Mouse (Mus musculus) ES-E14 (cell line): ENCODE results near the gene Epha1. TPM values are rescaled to one million over a fixed set of nuclear protein-coding genes. Genes with fewer than 3 reads are reported as not detected.

Source experiments
- DNase-seq: peaks from one replicate; pipeline ENCODE4 v3.0.0-alpha.2; 2013; ENCODE audit warnings: low read depth, low spot score
- H3K27ac ChIP-seq: 2 replicates; pipeline ENCODE4 v1.5.1; 2012; ENCODE audit warnings: low read depth, mild to moderate bottlenecking, low read length, moderate library complexity, mixed read lengths; ENCODE audit not compliant: poor library complexity, insufficient read depth, severe bottlenecking
- H3K36me3 ChIP-seq: 2 replicates; pipeline ENCODE4 v1.6.1; 2012; ENCODE audit warnings: mild to moderate bottlenecking, low read length, moderate library complexity, mixed read lengths; ENCODE audit not compliant: control insufficient read depth, poor library complexity, insufficient read depth, severe bottlenecking
- H3K4me1 ChIP-seq, 2 experiments: fragments of 150-350 bp in 1 of 2; sonication (generic) in 1 of 2; 2 replicates each; pipeline ENCODE4 v1.6.1; 2012; ENCODE audit warnings: low read length in 2 of 2, mild to moderate bottlenecking in 1 of 2, mixed read lengths in 1 of 2; ENCODE audit not compliant: control insufficient read depth in 2 of 2, insufficient read depth in 2 of 2, poor library complexity in 1 of 2
- H3K4me3 ChIP-seq, 2 experiments: fragments of 150-350 bp in 1 of 2; sonication (generic) in 1 of 2; 2 replicates each; pipeline ENCODE4 v1.5.1; 2012; ENCODE audit warnings: low read length in 2 of 2, low read depth in 1 of 2, mild to moderate bottlenecking in 1 of 2, mixed read lengths in 1 of 2; ENCODE audit not compliant: insufficient read depth in 1 of 2, poor library complexity in 1 of 2, severe bottlenecking in 1 of 2
- H3K9ac ChIP-seq: 2 replicates; pipeline ENCODE4 v1.6.1; 2012; ENCODE audit warnings: low read depth, mild to moderate bottlenecking, low read length, mixed read lengths; ENCODE audit not compliant: poor library complexity, insufficient read depth, severe bottlenecking
- H3K9me3 ChIP-seq: fragments of 150-350 bp; sonication (generic); 2 replicates; pipeline ENCODE4 v1.6.1; 2012; ENCODE audit warnings: low read depth, mild to moderate bottlenecking, low read length; ENCODE audit not compliant: control insufficient read depth, insufficient read depth
- CHD2 ChIP-seq: IDR thresholded peaks from 2 replicates; pipeline ENCODE4 v1.6.1; 2014; ENCODE audit warnings: mild to moderate bottlenecking, low read depth, low read length, inconsistent platforms
- HCFC1 ChIP-seq: IDR thresholded peaks from 2 replicates; pipeline ENCODE4 v1.6.1; 2012; ENCODE audit warnings: low read length, inconsistent platforms, borderline replicate concordance; ENCODE audit not compliant: insufficient read depth
- MAFK ChIP-seq: IDR thresholded peaks from 2 replicates; pipeline ENCODE4 v1.6.1; 2014; ENCODE audit warnings: mild to moderate bottlenecking, low read depth, low read length, inconsistent platforms; ENCODE audit not compliant: insufficient read depth
- ZC3H11A ChIP-seq: IDR thresholded peaks from 2 replicates; pipeline ENCODE4 v1.6.1; 2012; ENCODE audit warnings: low read depth, mild to moderate bottlenecking, inconsistent platforms, low read length, borderline replicate concordance
- ZNF384 ChIP-seq: IDR thresholded peaks from 2 replicates; pipeline ENCODE4 v1.6.1; 2012; ENCODE audit warnings: low read depth, low read length, inconsistent platforms
- in situ Hi-C, 2 experiments: fragments of 600-800 bp; cut with MboI; formaldehyde crosslinking; loops; one replicate each; pipeline ENCODE4 v1.15.1; 2025; ENCODE audit warnings: low sequenced_read_pairs in 2 of 2, inconsistent platforms in 1 of 2; ENCODE audit not compliant: unreplicated experiment in 2 of 2
- total RNA-seq: library from RNA; depleted of rRNA; stranded (reverse); fragments of 300-350 nt; gene quantifications from 2 replicates; pipeline ENCODE4 v1.2.3, GENCODE M21; 2012

Epha1 gene
- total RNA-seq, 1 experiment: 24.1 TPM

GRCm38 (mm10) chr6:42376016-42376415 is 2.9 kb upstream of the Epha1 start:
- Histone ChIP-seq H3K9ac (no peak overlapping the region), H3K4me1 (peaks cover 2 to 4% of the 10 kb centered on the region in 2 experiments; a peak in 2 of 4 replicates), H3K9me3 (no peaks in the 10 kb centered on the region), H3K27ac (no peak overlapping the region), H3K4me3 (no peak overlapping the region), H3K36me3 (no peaks in the 10 kb centered on the region)
- TF ChIP-seq MAFK: no peak
- TF ChIP-seq HCFC1: no peak
- TF ChIP-seq ZNF384: no peak
- no peak for TF ChIP-seq CHD2
- TF ChIP-seq ZC3H11A: no peak
- in situ Hi-C loops: no loop called here
- DNase-seq: no peak

- DNase-seq: no peak
- H3K36me3 ChIP-seq: no peaks in the 10 kb centered on the region
- TF ChIP-seq ZC3H11A (no peak), ZNF384 (no peak), CHD2 (no peak), HCFC1 (no peak), MAFK (no peak)
- H3K27ac ChIP-seq: no peak overlapping the region
- in situ Hi-C loops: no loop called here
- H3K9ac ChIP-seq: no peak overlapping the region
- peaks cover 2 to 4% of the 10 kb centered on the region in 2 experiments; a peak in 2 of 4 replicates for H3K4me1 ChIP-seq
- H3K4me3 ChIP-seq: no peak overlapping the region
- no peaks in the 10 kb centered on the region for H3K9me3 ChIP-seq
Observed at GRCm38 (mm10) chr6:42375131-42375530, 2.1 kb upstream of the Epha1 start.

DNA sequence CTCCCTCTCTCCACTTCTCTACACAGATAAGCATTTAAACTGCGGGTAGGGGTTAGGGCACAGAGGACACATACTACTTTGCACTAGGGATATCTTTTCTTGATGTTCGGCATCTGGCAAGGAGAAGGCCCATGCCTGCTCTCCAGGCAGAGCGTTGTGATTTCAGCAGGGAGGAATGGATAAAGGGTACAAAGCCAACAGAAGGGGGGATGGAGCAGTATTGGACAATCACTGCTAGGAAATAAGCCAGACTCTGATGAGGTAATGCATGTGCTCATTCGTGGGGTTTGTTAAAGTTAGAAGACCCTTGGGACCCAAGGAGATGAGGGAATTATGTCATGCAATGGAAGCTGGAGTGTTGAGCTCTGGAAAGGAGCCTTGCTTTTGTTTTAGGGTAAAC is 1.6 kb upstream of the Epha1 start:
- no peak for TF ChIP-seq ZC3H11A
- no peak for TF ChIP-seq HCFC1
- TF ChIP-seq MAFK: no peak
- no peak for TF ChIP-seq CHD2
- TF ChIP-seq ZNF384: no peak
- in situ Hi-C loops: no loop called here
- no peak overlapping the region for H3K9ac ChIP-seq
- no peak for DNase-seq
- no peak overlapping the region for H3K4me3 ChIP-seq
- H3K9me3 ChIP-seq: no peaks in the 10 kb centered on the region
- H3K27ac ChIP-seq: no peak overlapping the region
- H3K36me3 ChIP-seq: no peaks in the 10 kb centered on the region
- peaks cover 2 to 4% of the 10 kb centered on the region in 2 experiments; a peak in 2 of 4 replicates for H3K4me1 ChIP-seq

- Histone ChIP-seq H3K4me1 (peaks cover 2 to 4% of the 10 kb centered on the region in 2 experiments; a peak in 2 of 4 replicates), H3K27ac (no peak overlapping the region), H3K9me3 (no peaks in the 10 kb centered on the region), H3K4me3 (peak overlapping the region; percentile 66 to 83), H3K36me3 (no peaks in the 10 kb centered on the region), H3K9ac (peak overlapping the region; percentile 49; the same call in 1 of the 2 replicates)
- TF ChIP-seq CHD2: no peak
- TF ChIP-seq ZC3H11A: no peak
- TF ChIP-seq HCFC1: no peak
- TF ChIP-seq ZNF384: no peak
- TF ChIP-seq MAFK: no peak
- no peak for DNase-seq
- in situ Hi-C loops: no loop called here
Observed at GRCm38 (mm10) chr6:42373669-42374430, 782 bp upstream of the Epha1 start.

GRCm38 (mm10) chr6:42372421-42372815 is 650 bp downstream of the Epha1 start:
- Histone ChIP-seq H3K9me3 (no peaks in the 10 kb centered on the region), H3K36me3 (no peaks in the 10 kb centered on the region), H3K4me3 (peak overlapping the region; percentile 66 to 83; a peak in 3 of 4 replicates), H3K27ac (no peak overlapping the region), H3K9ac (peak overlapping the region; percentile 71), H3K4me1 (peaks cover 2 to 4% of the 10 kb centered on the region in 2 experiments; a peak in 2 of 4 replicates)
- in situ Hi-C loops: no loop called here
- TF ChIP-seq ZNF384 (no peak), CHD2 (no peak), ZC3H11A (no peak), HCFC1 (no peak), MAFK (no peak)
- DNase-seq: no peak
